ENCODE assay signal across 8 mouse cellular contexts in the genomic region with DNA sequence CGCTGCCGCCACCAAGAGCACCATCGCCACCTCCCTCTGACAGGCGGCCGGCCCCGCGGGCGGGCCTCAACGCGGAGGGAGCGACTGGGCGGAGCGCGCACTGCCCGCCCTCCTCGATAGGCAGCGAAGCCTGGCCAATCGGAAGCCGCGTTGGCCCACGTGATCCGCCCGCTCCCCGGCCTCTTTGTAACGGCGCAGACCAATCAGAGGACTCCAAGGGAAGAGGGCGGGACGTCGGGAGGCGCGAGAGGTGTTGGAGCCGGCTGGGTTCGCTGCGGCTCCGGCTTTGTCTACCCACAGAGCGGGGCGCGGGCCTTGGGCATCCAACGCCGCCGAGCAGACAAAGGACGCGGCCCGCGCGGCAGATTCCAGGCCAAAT. TPM values are rescaled to one million over a fixed set of nuclear protein-coding genes. Genes with fewer than 3 reads are reported as not detected.
A peak's percentile ranks its signal among the peaks of the same experiment; 100 is the strongest.
DNase-seq lines count a peak whose midpoint lies in the region; ATAC-seq and TF ChIP-seq lines count a peak whose summit lies in the region.

A gene (minus strand): TSS at position 105 of the 379 bp plus-strand sequence.

- no peak for TF ChIP-seq CTCF in bone marrow macrophage, adult 2 months (IDR thresholded peaks at IDR 0.05; ENCODE audit: low read depth, low read length)

- H3K4me3 ChIP-seq in bone marrow macrophage, adult 2 months (ENCODE audit: insufficient read depth, low read length): peak within 1 kb of the TSS; percentile 91
- H3K4me3 ChIP-seq in embryonic facial prominence, embryonic 15.5 days (replicated peaks): peak within 1 kb of the TSS; percentile 95
- H3K4me3 ChIP-seq in limb, embryonic 12.5 days (replicated peaks): peak within 1 kb of the TSS; percentile 86
- peak within 1 kb of the TSS; percentile 93 for H3K4me3 ChIP-seq in midbrain, embryonic 14.5 days (replicated peaks; ENCODE audit: low read depth, low read length)

- no peak for TF ChIP-seq POLR2A in bone marrow macrophage, adult 2 months (IDR thresholded peaks at IDR 0.05; ENCODE audit: borderline replicate concordance, low read depth, low read length)

- peak; percentile 98 for DNase-seq in A20 (ENCODE audit: low read depth, low spot score)
- peak; percentile 97 for DNase-seq in heart, adult 8-10 months (ENCODE audit: low spot score)
- peak; percentile 98 for DNase-seq in kidney, adult 8-10 months
- DNase-seq in midbrain, embryonic 14.5 days: peak; percentile 99
- peak; percentile 96 for DNase-seq in spleen, adult 12 weeks (ENCODE audit: low spot score)

- no peaks in the 10 kb centered on the region for H3K36me3 ChIP-seq in embryonic facial prominence, embryonic 15.5 days
- no peaks in the 10 kb centered on the region; the same call in 1 of the 2 replicates for H3K36me3 ChIP-seq in limb, embryonic 12.5 days
- H3K36me3 ChIP-seq in midbrain, embryonic 14.5 days (ENCODE audit: control insufficient read depth, insufficient read depth, low read length): 0 out of 2 replicates have a peak, but pooled peaks cover 3% of the 10 kb centered on the region

- H3K9ac ChIP-seq in embryonic facial prominence, embryonic 15.5 days: peak within 1 kb of the TSS; percentile 82
- peak within 1 kb of the TSS; percentile 94 for H3K9ac ChIP-seq in limb, embryonic 12.5 days (replicated peaks)
- peak within 1 kb of the TSS; percentile 99 for H3K9ac ChIP-seq in midbrain, embryonic 14.5 days (replicated peaks; ENCODE audit: low read length)

- H3K27ac ChIP-seq in bone marrow macrophage, adult 2 months (ENCODE audit: insufficient read depth, low read depth, low read length): no peak within 1 kb of the TSS
- peak within 1 kb of the TSS; percentile 92 for H3K27ac ChIP-seq in embryonic facial prominence, embryonic 15.5 days (replicated peaks)
- peak within 1 kb of the TSS; percentile 97 for H3K27ac ChIP-seq in limb, embryonic 12.5 days
- H3K27ac ChIP-seq in midbrain, embryonic 14.5 days (replicated peaks; ENCODE audit: low read depth, low read length): peak within 1 kb of the TSS; percentile 100

- H3K4me1 ChIP-seq in bone marrow macrophage, adult 2 months (ENCODE audit: control insufficient read depth, insufficient read depth, low read length): peaks cover 20% of the 10 kb centered on the region
- H3K4me1 ChIP-seq in embryonic facial prominence, embryonic 15.5 days: peaks cover 30% of the 10 kb centered on the region
- peaks cover 26% of the 10 kb centered on the region for H3K4me1 ChIP-seq in limb, embryonic 12.5 days (replicated peaks)
- peaks cover 47% of the 10 kb centered on the region for H3K4me1 ChIP-seq in midbrain, embryonic 14.5 days (ENCODE audit: control insufficient read depth, insufficient read depth, low read length)

- no peaks in the 10 kb centered on the region for H3K9me3 ChIP-seq in embryonic facial prominence, embryonic 15.5 days (replicated peaks)
- H3K9me3 ChIP-seq in limb, embryonic 12.5 days: no peaks in the 10 kb centered on the region
- H3K9me3 ChIP-seq in midbrain, embryonic 14.5 days (ENCODE audit: control insufficient read depth, low read length): no peaks in the 10 kb centered on the region

- no peaks in the 10 kb centered on the region for H3K27me3 ChIP-seq in embryonic facial prominence, embryonic 15.5 days
- H3K27me3 ChIP-seq in limb, embryonic 12.5 days: no peaks in the 10 kb centered on the region
- H3K27me3 ChIP-seq in midbrain, embryonic 14.5 days (ENCODE audit: control insufficient read depth, insufficient read depth, low read length): no peaks in the 10 kb centered on the region

- peak within 1 kb of the TSS; percentile 91 for H3K4me2 ChIP-seq in embryonic facial prominence, embryonic 15.5 days (replicated peaks)
- peak within 1 kb of the TSS; percentile 89 for H3K4me2 ChIP-seq in limb, embryonic 12.5 days
- H3K4me2 ChIP-seq in midbrain, embryonic 14.5 days (ENCODE audit: low read length): peak within 1 kb of the TSS; percentile 69

- peak; percentile 99 for ATAC-seq in embryonic facial prominence, embryonic 15.5 days (ENCODE audit: insufficient number of reproducible peaks, low FRiP score, low TSS enrichment, low read depth)
- peak; percentile 98 for ATAC-seq in limb, embryonic 12.5 days (ENCODE audit: insufficient number of reproducible peaks, insufficient read depth, low FRiP score, low TSS enrichment, low read depth)
- peak; percentile 99 for ATAC-seq in midbrain, embryonic 14.5 days (ENCODE audit: low FRiP score, low TSS enrichment)

- 0% methylated on average over 45 of the region's 46 CpGs for WGBS in embryonic facial prominence, embryonic 15.5 days
- WGBS in limb, embryonic 12.5 days: under 1% methylated on average over 45 of the region's 46 CpGs
- WGBS in midbrain, embryonic 14.5 days: under 1% methylated on average over 46 of the region's 46 CpGs

RNA-seq across cellular contexts. Expression of the gene that starts here (rescaled TPM):
- polyA plus RNA-seq in bone marrow macrophage, adult 2 months (2012; ENCODE audit: insufficient read depth, insufficient read length, missing spikeins): 3.0 and 3.7 TPM in 2 replicates
- 14.0 and 15.3 TPM in 2 replicates for polyA plus RNA-seq in embryonic facial prominence, embryonic 15.5 days (2015; fragmentation: Nextera tagmentation; extraction: Ambion mirVana)
- total RNA-seq in heart, adult 8-10 months (2022): 10 to 100 TPM in 3 of 4 experiments, 1 to 10 TPM in 1; 8.7 to 13.5 (median 12.8) TPM
- polyA plus RNA-seq in limb, embryonic 12.5 days (2016; fragmentation: Nextera tagmentation; extraction: Ambion mirVana): 14.1 and 15.5 TPM in 2 replicates
- polyA plus RNA-seq in midbrain, embryonic 14.5 days (2014; fragmentation: Nextera tagmentation; extraction: Ambion mirVana): 40.2 and 42.8 TPM in 2 replicates
